Mouse (Mus musculus) embryonic fibroblast, embryonic 13.5 days (primary cell): ENCODE measurements around the gene Lxn.

Source experiments
- CTCF ChIP-seq: IDR thresholded peaks from 2 replicates; pipeline ENCODE4 v1.5.1; 2011; ENCODE audit warnings: mild to moderate bottlenecking, control low read depth, low read length, moderate library complexity, borderline replicate concordance; ENCODE audit not compliant: insufficient read depth
- POLR2A ChIP-seq: IDR thresholded peaks from 2 replicates; pipeline ENCODE4 v1.6.1; 2011; ENCODE audit warnings: low read depth, mild to moderate bottlenecking, control low read depth, low read length, moderate library complexity

DNA sequence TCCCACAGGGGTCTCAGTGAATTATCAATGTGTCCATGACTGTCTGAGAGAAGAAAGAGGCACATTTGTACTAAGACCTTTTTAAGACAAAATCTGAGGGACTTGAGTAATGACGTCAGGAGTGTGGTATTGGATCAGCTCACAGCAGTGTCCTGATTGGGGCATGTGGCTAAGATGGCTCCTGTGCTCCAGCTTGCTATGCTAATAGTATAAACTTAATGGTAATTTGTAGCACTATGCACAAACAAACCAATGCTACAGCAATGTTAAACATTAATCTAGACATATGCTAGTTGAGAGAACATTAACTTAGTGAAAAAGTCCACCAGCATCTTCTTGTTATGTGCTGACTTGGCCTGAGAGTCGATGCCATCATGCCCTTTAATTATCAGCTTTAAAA lies 21.5 kb upstream of the Lxn start:
- TF ChIP-seq CTCF = no peak
- TF ChIP-seq POLR2A = no peak
